Mouse (Mus musculus): Measurements from ENCODE around the gene Acot13. TPM values are rescaled to one million over a fixed set of nuclear protein-coding genes. Genes with fewer than 3 reads are reported as not detected.

Gene Acot13
- polyA plus RNA-seq (2015; fragmentation: Nextera tagmentation; extraction: Ambion mirVana) = 76.4 and 85.4 TPM in 2 replicates

GRCm38 (mm10) chr13:24831353-24832130, at the start of gene Acot13, which contains the start of gene Tdp2:
Acot13 (minus strand) TSS chr13:24831540.
Tdp2 (plus strand) TSS chr13:24831679.

GRCm38 (mm10) chr13:24844983-24845955, 13.9 kb upstream of the Acot13 start, which contains the start of gene D130043K22Rik:
D130043K22Rik (plus strand) TSS chr13:24845135.

GRCm38 (mm10) chr13:24801308-24801921, 29.9 kb downstream of the Acot13 start, which contains the start of gene BC005537:
BC005537 (plus strand) TSS chr13:24801657.

Other genes starting within 250 kb of the Acot13 start
- 16.7 and 20.2 TPM in 2 replicates for gene Ripor2, start 249.4 kb downstream of the Acot13 start, polyA plus RNA-seq (2015; fragmentation: Nextera tagmentation; extraction: Ambion mirVana)
- gene Armh2, start 90.3 kb downstream of the Acot13 start, polyA plus RNA-seq (2015; fragmentation: Nextera tagmentation; extraction: Ambion mirVana) = not detected in 2 replicates
- gene Gmnn, start 69.6 kb downstream of the Acot13 start, polyA plus RNA-seq (2015; fragmentation: Nextera tagmentation; extraction: Ambion mirVana) = 13.3 and 14.0 TPM in 2 replicates
- 16.6 and 18.7 TPM in 2 replicates for gene BC005537, start 29.9 kb downstream of the Acot13 start, polyA plus RNA-seq (2015; fragmentation: Nextera tagmentation; extraction: Ambion mirVana)
- gene Tdp2, start 139 bp upstream of the Acot13 start, polyA plus RNA-seq (2015; fragmentation: Nextera tagmentation; extraction: Ambion mirVana) = 29.5 TPM in 2 replicates
- gene D130043K22Rik, start 13.6 kb upstream of the Acot13 start, polyA plus RNA-seq (2015; fragmentation: Nextera tagmentation; extraction: Ambion mirVana) = 6.2 and 7.8 TPM in 2 replicates
- gene Aldh5a1, start 106.1 kb upstream of the Acot13 start, polyA plus RNA-seq (2015; fragmentation: Nextera tagmentation; extraction: Ambion mirVana) = 18.9 and 20.0 TPM in 2 replicates
- 3.1 and 3.6 TPM in 2 replicates for gene Gpld1, start 111.6 kb upstream of the Acot13 start, polyA plus RNA-seq (2015; fragmentation: Nextera tagmentation; extraction: Ambion mirVana)
- gene Mrs2, start 188.8 kb upstream of the Acot13 start, polyA plus RNA-seq (2015; fragmentation: Nextera tagmentation; extraction: Ambion mirVana) = 12.9 and 16.1 TPM in 2 replicates
- 2.5 and 4.1 TPM in 2 replicates for gene Dcdc2a, start 224.5 kb upstream of the Acot13 start, polyA plus RNA-seq (2015; fragmentation: Nextera tagmentation; extraction: Ambion mirVana)